Mouse (Mus musculus): ENCODE data around the gene Zfp385c.

- TF ChIP-seq CTCF (IDR thresholded peaks at IDR 0.05; ENCODE audit: low read depth, low read length) (no peak), POLR2A (IDR thresholded peaks at IDR 0.05; ENCODE audit: borderline replicate concordance, low read depth, low read length) (no peak)
These were observed 21.2 kb downstream of the Zfp385c start for GRCm38 (mm10) chr11:100671049-100671448.
